Mouse (Mus musculus) spleen, postnatal 4 days (tissue): Measurements from ENCODE around the gene Ppp2r5d.
A peak's percentile ranks its signal among the peaks of the same experiment; 100 is the strongest.

Source experiments
- DNase-seq, 2 experiments: peaks; one replicate each; pipeline ENCODE4 v3.0.0; 2022; ENCODE audit warnings: low spot score in 2 of 2

Gene Ppp2r5d

DNA sequence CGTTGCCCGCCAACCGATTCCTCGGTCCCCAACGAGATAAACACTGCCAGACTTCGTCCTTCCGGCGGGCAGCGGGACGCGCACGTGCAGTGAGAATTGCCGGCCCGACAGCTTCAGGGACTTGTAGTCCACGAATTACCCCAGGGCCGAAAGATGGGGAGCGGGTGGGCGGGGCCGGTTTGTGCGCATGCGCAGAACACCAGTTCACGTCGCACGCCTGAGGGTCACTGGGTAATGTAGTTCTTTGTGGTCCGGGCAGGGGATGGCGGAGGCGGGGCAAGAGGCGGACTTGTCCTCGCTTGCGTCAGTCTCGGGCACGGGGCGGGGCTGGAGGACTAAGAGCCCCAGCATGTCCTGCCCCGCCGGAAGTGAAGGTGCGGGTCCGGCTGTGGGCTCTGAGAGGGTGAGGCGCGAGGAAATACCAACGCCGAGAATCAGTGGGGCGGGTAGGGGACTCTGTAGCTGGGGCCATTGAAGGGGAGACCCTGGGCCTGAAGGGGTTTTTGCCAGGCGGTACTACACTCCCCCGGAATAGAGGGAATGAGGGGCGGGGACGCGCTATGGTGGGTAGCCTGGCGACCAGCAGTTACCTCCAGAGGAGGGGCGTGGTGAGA lies 24.0 kb downstream of the Ppp2r5d start, which contains the start of gene Klhdc3:
Gene Klhdc3 (minus strand): TSS at position 155 of the 614 bp plus-strand sequence.
- peak; percentile 98 to 99 for DNase-seq

DNA sequence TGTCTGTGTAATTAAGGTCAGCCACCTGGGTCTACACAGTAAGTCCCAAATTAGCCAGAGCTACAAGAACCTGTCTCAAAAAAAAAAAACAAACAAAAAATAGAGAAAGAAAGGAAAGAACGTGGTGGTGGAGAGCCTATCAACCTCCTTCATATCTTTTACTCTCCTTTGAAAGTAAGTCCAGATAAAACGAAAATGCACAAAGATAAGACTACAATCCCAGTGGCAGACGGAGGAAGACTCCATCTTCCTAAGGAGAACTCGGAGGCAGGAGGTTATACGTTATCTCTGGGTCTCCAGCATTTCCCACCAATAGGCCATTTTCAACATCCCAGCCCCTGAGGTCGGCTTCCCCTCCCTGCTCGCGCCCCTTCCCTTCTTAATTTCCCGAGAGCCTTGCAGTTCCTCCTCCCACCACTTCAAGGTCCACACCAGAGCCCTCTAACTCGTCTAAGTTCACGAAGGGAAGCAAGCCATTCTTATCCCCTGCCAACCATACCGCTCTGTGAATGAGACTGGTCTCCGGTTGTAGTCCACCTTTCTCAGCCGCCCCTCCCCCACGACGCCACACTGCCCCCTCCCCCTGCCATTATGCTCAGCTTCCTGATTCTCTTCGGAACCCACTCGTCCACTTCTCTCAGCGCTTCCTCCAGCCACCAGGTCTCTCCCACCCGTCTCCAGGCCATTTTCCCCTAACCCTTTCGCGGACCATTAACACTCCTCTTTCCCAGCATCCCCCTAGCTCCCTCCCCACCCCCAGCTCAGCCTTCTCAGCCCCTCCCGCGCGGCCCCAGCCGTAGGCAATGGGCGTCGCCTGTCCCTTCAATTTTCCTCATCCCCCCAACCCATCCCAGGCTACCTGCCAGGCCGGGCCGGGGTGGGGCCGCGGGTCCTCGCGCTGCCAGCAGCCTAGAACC lies 24.8 kb downstream of the Ppp2r5d start:
- DNase-seq = peak; percentile 46 to 79

DNA sequence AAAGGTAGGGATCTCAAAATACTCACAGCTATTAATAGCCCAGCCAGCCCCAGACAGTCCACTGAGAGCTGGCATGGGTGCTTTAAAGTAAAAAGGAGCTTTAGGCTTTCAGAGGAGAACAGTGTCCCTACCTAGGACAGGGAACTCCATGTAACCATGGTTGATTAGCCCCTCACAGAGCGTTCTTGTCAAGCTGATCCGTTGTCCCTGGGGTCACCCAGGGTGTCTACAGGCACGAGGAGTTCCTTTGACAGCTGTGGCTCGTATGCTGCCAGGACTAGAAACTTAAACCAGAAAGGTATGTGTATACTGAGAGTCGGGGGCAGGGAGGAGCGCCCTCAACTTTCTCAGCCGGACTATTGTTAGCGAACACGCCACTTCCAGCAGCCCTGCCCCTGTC lies 26.0 kb downstream of the Ppp2r5d start:
- DNase-seq = no peak

DNA sequence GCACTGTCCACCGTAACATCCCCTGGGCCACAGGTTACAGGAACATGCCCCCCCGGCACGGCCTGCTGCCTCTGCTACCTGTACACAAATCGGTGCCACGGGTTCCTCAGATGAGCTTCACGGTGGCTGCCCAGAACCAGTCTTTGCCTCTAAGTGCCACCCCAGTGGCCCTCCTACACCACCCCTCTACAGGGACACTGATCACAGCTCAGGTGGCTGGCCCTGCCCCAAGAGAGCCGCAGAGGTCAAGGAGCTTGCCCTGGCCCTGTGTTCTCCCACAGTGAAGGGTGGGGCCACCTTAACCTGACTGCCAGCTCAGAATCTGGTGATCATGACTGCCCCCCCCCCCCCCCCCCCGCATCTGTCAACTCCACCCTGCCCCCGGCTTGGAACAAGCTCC lies 26.5 kb downstream of the Ppp2r5d start, which contains the start of gene Mea1:
Gene Mea1 (plus strand): TSS at position 378 of the 400 bp plus-strand sequence.
- DNase-seq = no peak

DNA sequence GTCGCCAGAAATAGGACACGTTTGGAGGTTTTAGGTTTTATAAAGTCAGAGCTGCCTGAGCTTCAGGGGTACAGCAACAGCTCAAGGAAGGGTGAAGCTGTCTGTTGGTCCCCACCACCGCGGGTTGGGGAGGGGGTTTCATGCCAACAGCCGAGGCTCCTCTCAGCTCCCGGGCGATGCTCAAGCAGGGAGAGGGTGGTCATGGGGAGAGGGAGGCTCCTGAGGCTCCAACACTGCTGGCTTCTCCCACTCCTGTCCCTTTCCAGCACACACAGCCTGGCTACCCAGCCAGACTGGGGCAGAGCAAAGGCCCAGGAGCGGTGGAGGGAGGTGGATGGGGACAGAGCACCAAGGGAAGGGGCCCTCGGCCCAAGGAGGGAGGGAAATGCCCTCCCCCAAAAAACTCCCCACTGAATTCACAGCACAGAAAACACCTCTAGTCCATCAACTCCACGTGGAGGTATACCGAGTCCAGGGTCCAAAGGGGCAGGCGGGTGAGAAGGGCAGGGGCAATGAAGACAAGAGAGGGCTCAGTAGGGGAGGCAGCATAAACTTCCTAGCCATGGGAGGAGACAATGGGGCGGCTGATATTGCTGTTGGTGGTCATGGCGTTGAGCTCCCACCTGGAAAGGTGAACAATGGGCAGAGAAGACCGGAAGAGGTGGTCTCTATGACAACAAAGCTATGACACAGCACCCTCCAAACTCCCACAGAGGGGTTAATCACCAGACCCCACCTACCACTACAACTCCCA lies 30.2 kb downstream of the Ppp2r5d start:
- DNase-seq = no peak

DNA sequence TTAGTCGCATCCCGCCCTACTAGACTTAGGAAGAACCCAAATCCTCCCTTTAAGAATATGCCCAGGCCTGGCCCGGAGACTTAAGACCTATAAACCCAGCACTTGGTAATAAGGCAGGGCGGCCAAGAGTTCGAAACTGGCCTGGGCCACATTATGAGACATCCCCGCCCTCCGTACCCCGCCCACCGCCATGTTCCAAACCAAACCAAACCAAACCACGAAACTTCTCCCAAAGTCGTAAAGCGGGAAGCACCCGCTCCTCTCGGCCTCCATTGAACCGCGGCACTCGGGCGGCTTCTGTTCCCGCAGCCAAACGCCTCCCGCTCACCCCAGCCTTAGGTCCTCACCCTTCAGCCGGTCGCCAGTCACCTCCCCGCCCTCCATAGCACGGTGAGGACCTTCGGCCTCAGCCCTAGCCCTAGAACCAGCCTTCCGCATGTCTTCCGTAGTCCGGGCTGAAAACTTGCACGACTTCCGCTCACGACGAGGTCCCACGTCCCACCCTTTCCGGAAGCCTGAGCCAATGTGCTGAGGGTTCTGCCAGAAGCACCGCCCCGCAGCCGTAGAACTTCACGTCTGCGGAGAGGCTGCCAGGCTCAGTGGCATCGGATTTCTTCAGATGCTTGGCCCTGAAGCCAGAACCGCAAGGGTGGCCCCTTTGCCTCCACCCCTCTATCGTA lies 30.9 kb downstream of the Ppp2r5d start, which contains the start of gene Rrp36:
Gene Rrp36 (minus strand): TSS at position 503 of the 680 bp plus-strand sequence.
- peak; percentile 88 to 92 for DNase-seq

DNA sequence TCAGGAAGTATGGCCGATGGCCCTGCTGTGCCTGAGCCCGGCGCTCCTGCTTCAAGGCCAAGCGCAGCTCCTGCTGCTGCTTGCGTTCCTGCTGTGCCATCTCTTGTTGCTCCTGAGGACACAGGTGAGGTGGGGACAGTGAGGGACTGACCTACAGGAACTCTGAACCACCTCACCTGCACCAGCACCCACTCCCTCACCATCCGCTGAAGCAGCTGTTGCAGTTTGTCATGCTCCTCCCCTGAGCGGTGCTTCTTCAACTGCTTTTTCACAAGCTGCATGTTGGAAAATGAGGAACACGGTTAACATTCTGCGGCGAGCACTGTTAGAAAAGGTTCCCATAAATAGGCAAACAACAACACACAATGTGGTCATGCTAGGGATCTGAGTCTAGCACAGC lies 35.0 kb downstream of the Ppp2r5d start:
- no peak for DNase-seq

DNA sequence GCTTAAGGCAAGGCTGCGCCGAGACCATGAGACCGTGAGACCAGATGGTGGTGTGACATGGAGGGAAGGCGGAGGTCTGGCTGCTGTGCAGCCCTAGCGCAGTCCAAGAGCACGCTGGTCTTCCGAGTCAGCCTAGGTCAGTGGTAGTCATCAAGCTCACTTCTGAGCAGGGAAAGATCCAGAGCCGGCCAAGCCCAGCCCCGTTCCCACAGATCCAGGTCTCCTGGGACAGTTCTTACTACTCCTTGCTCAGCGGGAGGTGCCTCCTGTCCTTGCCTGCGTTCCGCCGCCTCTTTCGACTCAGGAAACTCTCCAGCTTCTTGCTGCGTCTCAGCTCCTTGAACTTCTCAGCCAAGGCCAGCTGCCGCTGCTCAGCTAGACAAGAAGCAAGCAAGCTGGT lies 37.2 kb downstream of the Ppp2r5d start:
- no peak for DNase-seq

DNA sequence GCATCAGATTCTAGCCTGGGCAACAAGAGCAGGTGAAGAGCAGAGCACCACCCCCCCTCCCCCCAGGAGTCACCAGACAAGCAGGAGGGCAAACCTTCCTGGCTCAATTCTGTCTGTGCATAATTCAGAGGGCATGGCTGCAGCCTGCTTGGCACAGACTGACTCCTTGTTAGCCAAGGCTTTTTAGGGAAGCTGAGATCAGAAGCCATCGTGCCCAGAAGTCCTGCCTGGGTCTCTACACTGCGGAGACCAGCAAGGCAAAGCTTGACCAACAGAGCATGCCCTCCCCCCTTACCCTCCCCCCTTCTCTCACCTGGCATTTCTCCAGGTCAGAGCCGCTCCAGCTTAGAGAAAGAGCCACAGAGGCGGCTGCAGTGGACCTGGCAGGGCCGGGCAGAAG lies 42.2 kb downstream of the Ppp2r5d start:
- DNase-seq = no peak

DNA sequence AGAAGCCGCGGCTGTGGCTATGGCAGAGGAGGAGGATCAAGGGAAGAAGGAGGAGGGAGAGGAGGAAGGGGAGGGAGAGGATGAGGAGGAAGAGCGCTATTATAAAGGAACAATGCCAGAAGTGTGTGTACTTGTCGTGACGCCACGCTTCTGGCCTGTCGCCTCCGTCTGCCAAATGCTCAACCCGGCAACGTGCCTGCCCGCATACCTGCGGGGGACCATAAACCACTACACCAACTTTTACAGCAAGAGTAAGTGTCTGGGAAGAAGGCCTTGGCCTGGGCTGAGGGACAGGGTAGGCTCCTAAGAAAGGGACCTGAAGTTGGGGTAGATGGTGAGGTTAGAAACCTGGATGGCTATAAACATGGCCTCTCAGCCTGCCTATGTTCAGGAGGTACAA lies 42.9 kb downstream of the Ppp2r5d start:
- no peak for DNase-seq

DNA sequence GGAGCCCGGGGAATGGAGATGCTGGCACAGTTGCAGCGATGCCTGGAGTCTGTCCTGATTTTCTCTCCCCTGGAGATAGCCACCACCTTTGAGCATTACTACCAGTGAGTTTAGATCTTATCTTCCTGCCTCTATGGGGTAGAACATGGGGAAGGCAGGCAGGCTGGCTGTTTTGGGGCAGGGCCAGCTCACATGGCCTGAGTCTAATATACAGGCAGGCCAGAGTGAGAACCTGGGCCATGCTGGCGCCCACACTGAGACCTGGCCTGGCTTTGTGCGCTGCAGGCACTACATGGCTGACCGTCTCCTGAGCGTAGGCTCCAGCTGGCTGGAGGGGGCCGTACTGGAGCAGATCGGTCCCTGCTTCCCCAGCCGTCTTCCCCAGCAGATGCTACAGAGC lies 43.6 kb downstream of the Ppp2r5d start:
- DNase-seq = no peak

DNA sequence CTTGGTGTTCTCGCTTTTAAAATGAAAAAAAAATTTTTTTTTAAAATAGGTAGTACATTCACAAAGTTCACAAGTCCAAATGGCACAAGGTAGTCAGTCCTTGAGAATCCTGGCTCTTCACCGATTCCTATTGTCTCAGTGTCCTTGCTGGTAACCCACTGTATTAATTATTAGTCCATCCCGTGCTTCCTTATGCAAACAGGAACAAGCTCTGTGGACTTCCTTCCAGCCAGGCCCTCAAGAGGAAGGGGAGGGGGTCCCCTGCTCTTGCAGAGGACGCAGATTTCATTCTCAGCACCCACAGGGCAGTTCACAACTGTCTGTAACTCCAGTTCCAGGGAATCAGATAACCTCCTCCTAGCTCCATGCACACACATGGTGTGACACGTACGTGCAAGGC lies 48.9 kb downstream of the Ppp2r5d start:
- no peak for DNase-seq

DNA sequence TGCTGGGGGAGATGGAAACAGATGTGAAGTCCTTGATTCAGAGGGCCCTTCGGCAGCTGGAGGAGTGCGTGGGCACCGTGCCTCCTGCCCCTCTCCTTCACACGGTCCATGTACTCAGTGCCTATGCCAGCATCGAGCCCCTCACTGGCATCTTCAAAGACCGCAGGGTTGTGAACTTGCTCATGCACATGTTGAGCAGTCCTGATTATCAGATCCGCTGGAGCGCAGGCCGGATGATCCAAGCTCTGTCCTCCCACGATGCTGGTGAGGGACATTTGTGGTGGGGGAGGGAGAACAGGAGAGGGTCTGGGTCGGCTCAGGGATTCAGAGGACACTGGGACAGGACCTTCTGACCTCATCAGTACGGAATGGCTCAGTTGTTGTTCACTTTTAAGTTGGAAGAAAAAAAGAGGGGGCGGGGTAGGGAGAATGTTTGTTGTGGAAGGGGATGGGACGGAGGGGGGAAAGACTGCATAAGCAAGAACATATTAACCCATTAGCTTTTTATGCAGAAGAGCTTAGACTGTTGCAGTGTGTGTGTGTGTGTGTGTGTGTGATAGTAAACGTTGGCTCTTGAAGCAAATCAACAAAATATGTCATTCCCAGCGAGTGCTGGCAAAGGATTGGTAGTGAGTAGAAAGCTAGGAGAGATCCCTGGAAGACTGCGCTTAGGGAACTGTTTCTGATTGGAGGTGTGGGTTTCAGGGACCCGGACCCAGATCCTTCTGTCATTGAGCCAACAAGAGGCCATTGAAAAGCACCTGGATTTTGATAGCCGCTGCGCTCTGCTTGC lies 53.0 kb downstream of the Ppp2r5d start:
- DNase-seq = peak in 1 of 2 experiments; percentile 60

DNA sequence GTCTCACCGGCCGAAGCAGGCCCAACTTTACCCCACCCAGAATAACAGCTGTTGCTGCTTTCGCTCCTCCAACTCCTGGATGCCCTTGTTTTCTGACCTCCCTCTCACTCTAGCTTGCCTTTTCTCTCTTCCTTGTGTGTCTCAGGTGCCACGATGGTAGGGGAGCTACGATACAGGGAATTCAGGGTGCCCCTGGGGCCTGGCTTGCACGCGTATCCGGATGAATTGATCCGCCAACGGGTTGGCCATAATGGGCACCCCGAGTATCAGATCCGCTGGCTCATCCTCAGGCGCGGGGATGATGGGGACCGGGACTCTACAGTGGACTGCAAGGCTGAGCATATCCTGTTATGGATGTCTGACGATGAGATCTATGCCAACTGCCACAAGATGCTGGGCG lies 53.6 kb downstream of the Ppp2r5d start:
- peak in 1 of 2 experiments; percentile 59 for DNase-seq

DNA sequence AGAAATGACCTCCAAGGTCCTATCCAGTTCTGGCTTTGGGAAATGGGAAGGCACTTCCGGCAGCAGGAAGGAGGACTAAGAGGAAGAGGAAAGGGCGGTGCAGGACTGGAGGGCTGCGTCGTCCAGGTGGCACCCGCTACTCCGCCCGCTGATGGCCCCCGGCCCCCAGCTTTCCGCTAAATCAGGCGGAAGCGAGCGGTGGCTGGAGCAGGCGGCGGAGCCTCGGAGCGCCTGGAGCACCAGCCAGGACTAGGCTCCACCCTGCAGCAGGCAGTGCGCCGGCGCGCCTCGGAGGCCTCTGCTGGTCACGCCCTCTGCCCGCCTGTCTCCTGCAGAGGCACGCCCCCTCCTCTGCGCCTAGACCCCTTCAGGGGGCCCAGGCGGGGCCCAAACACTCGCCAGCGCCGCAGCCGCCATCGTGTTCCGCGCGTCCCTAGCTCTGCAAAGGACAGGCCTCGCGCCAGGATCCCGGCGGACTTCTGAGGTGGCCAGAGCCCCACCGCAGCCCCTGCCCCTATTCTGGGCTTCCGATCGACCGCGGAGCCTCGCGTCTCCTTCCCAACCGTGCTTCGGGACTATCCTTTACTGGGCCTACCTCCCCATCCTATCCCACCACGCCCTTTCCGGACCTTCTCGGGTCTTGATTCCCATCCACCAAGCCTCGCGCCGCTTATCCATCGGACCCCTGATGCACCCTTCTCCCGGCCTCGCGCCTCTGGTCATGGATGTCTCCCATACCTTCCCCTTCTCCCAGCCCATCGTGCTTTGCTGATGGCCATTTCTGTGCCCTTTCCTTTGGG lies 54.5 kb downstream of the Ppp2r5d start, which contains the start of gene Cul7:
Gene Cul7 (plus strand): TSS at position 106 of the 800 bp plus-strand sequence.
- DNase-seq = peak; percentile 83 to 91

DNA sequence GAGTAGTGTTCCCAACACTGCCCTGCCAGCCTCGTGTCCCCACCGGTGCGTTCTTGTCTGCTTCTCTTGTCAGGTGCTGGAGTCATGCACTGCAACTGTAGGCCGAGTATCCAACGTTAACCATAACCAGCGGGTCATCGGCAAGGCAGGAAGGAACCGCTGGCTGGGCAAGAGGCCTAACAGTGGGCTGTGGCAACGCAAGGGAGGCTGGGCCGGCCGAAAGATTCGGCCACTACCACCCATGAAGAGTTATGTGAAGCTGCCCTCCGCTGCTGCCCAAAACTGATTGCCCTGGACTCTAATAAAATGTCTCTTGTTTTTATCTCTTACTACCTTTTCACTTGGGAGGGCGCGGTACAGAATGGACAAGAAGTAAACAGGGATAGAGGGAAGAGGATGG lies 55.1 kb downstream of the Ppp2r5d start:
- DNase-seq = peak in 1 of 2 experiments; percentile 62

DNA sequence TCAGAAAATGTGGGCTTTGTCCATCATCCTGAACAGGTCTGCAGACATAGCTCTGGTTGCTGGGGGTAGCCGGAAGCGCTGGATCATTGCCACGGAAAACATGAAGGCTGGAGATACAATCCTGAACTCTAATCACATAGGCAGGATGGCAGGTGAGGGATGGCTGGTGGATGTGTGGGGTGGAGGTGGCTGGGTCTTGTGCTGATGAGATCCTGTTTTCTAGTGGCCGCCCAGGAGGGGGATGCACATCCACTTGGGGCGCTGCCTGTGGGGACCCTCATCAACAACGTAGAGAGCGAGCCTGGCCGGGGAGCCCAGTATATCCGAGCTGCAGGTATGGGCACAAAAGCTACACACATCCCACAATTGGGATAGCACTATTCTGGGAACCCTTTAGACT lies 56.5 kb downstream of the Ppp2r5d start:
- no peak for DNase-seq

DNA sequence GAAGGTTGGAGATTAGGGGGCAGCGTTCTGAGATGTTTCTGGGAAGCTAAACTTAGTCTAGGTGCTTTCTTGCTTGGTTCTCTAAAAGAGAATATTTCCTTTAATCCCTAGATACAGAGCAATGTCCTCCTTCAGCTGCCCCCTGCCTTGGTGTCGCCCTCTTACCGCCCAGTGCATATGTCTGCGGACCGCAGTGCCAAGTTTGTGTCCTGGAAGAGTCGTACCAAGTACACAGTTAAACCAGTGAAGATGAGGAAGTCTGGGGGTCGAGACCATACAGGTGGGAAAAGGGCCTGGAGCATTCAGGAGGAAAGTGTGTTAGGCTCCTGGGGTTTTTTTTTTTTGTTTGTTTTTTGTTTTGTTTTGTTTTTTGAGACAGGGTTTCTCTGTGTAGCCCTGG lies 57.6 kb downstream of the Ppp2r5d start:
- DNase-seq = no peak

DNA sequence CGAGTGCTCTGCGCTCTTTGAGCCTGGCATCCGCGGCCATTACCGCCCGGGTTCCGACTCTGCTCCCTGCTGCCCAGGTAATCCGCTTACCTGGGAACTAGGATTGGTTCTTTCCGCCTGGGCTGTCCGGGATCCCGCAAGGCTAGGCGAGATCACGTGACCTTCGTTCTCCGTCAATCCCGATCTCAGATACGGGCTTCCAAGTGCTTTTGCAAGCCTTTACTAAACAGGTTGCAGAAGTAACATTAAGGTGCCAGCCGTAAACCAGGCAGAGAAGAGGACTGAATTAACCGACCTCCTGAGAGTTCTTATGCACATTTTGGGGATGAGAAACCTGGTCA lies 58.6 kb downstream of the Ppp2r5d start:
- DNase-seq = no peak
